Mouse (Mus musculus) embryonic facial prominence, embryonic 10.5 days (tissue): ENCODE results near the gene Olfr313. TPM values are rescaled to one million over a fixed set of nuclear protein-coding genes. Genes with fewer than 3 reads are reported as not detected.

Experiments used
- DNase-seq: peaks from one replicate; pipeline ENCODE4 v3.0.0-alpha.2; 2017; ENCODE audit warnings: low spot score
- H3K27ac ChIP-seq: fragments of 300-500 bp; sonication (generic); replicated peaks from 2 replicates; pipeline ENCODE4 v1.5.1; 2016; ENCODE audit warnings: mild to moderate bottlenecking
- H3K27me3 ChIP-seq: fragments of 300-500 bp; sonication (generic); replicated peaks from 2 replicates; pipeline ENCODE4 v1.6.1; 2016; ENCODE audit warnings: low read depth, mild to moderate bottlenecking; ENCODE audit not compliant: poor library complexity, severe bottlenecking
- H3K36me3 ChIP-seq: fragments of 300-500 bp; sonication (generic); replicated peaks from 2 replicates; pipeline ENCODE4 v1.6.1; 2016; ENCODE audit warnings: mild to moderate bottlenecking, moderate library complexity
- H3K4me1 ChIP-seq: fragments of 300-500 bp; sonication (generic); 2 replicates; pipeline ENCODE4 v1.6.1; 2016
- H3K4me3 ChIP-seq: fragments of 300-500 bp; sonication (generic); 2 replicates; pipeline ENCODE4 v1.5.1; 2016; ENCODE audit warnings: mild to moderate bottlenecking, moderate library complexity
- H3K9me3 ChIP-seq: fragments of 300-500 bp; sonication (generic); 2 replicates; pipeline ENCODE4 v1.6.1; 2016; ENCODE audit warnings: mild to moderate bottlenecking
- WGBS: fragments of 180-500 bp; shearing (Covaris S2); methylation state at CpG from one replicate; pipeline ENCODE4 v1.1.7; 2016; 5-methylcytosine and 5-hydroxymethylcytosine counted together
- polyA plus RNA-seq: library from polyadenylated mRNA; unstranded; fragments of >200 nt; fragmentation: Nextera tagmentation; extraction: Ambion mirVana; gene quantifications from 2 replicates; pipeline ENCODE4 v1.2.1, GENCODE M21; 2016

Olfr313 gene
- polyA plus RNA-seq, 1 experiment from 2014 or later = not detected

DNA sequence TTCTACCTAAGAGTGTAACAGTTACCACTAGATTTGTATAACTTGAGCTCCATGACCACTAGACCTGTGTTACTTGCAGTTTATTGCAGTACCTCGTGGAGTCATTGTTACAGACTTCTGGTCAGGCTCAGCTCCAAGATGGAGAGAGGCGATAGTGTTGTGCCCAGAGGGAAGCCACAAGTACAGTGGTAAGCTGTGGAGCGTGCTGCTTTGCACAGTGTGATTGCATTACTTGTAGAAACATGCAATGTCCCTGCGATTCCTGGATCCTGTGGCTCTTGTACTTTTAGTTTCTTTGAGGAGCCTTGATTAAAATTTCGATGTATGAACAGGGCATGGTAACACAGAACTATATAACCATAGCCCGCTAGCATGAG, 53.1 kb downstream of the Olfr313 start:
- H3K36me3 ChIP-seq = peaks cover 32% of the 10 kb centered on the region
- DNase-seq = no peak
- 90% methylated on average over 6 of the region's 6 CpGs for WGBS
- H3K9me3 ChIP-seq = no peaks in the 10 kb centered on the region
- H3K4me3 ChIP-seq = peak overlapping the region; percentile 72
- H3K4me1 ChIP-seq = peaks cover 13% of the 10 kb centered on the region
- H3K27ac ChIP-seq = peak overlapping the region; percentile 87; the same call in 1 of the 2 replicates
- no peaks in the 10 kb centered on the region for H3K27me3 ChIP-seq

Other genes with a start within 250 kb of the Olfr313 start
- not detected in 2 replicates for gene Olfr224, start 244.4 kb upstream of the Olfr313 start, polyA plus RNA-seq
- gene Olfr325, start 237.3 kb upstream of the Olfr313 start, polyA plus RNA-seq = not detected in 2 replicates
- gene Olfr324, start 219.9 kb upstream of the Olfr313 start, polyA plus RNA-seq = not detected in 2 replicates
- gene 2210407C18Rik, start 198.9 kb upstream of the Olfr313 start, polyA plus RNA-seq = not detected in 2 replicates
- gene Olfr323, start 184.5 kb upstream of the Olfr313 start, polyA plus RNA-seq = not detected in 2 replicates
- 0.54 and 0.62 TPM in 2 replicates for gene Trim58, start 174.5 kb upstream of the Olfr313 start, polyA plus RNA-seq
- 0.05 TPM in 1 of 2 replicates, not detected in the other for gene Olfr322, start 156.2 kb upstream of the Olfr313 start, polyA plus RNA-seq
- gene Olfr320, start 133.9 kb upstream of the Olfr313 start, polyA plus RNA-seq = not detected in 2 replicates
- not detected in 2 replicates for gene Olfr319, start 115.8 kb upstream of the Olfr313 start, polyA plus RNA-seq
- not detected in 2 replicates for gene Olfr318, start 91.0 kb upstream of the Olfr313 start, polyA plus RNA-seq
- not detected in 2 replicates for gene Olfr317, start 75.8 kb upstream of the Olfr313 start, polyA plus RNA-seq
- not detected in 2 replicates for gene Olfr316, start 62.3 kb upstream of the Olfr313 start, polyA plus RNA-seq
- gene Olfr315, start 41.8 kb upstream of the Olfr313 start, polyA plus RNA-seq = not detected in 2 replicates
- gene Olfr314, start 32.0 kb upstream of the Olfr313 start, polyA plus RNA-seq = not detected in 2 replicates
- 1.4 and 1.6 TPM in 2 replicates for gene Fam183b, start 13.0 kb upstream of the Olfr313 start, polyA plus RNA-seq
- not detected in 2 replicates for gene Olfr312, start 14.2 kb downstream of the Olfr313 start, polyA plus RNA-seq
- gene Olfr311, start 24.3 kb downstream of the Olfr313 start, polyA plus RNA-seq = not detected in 2 replicates
- 8.7 and 9.1 TPM in 2 replicates for gene Gm12258, start 32.2 kb downstream of the Olfr313 start, polyA plus RNA-seq
- 10.6 and 10.8 TPM in 2 replicates for gene 2810021J22Rik, start 52.2 kb downstream of the Olfr313 start, polyA plus RNA-seq
- gene Zfp39, start 89.2 kb downstream of the Olfr313 start, polyA plus RNA-seq = 5.7 and 6.3 TPM in 2 replicates
- not detected in 2 replicates for gene Btnl10, start 102.9 kb downstream of the Olfr313 start, polyA plus RNA-seq
- 255 and 258 TPM in 2 replicates for gene Rnf187, start 123.9 kb downstream of the Olfr313 start, polyA plus RNA-seq
- 23.0 and 25.0 TPM in 2 replicates for gene Hist3h2ba, start 133.9 kb downstream of the Olfr313 start, polyA plus RNA-seq
- 17.8 and 19.0 TPM in 2 replicates for gene Hist3h2a, start 139.7 kb downstream of the Olfr313 start, polyA plus RNA-seq
- gene Trim17, start 139.7 kb downstream of the Olfr313 start, polyA plus RNA-seq = 0.19 and 0.40 TPM in 2 replicates
- gene Trim11, start 163.1 kb downstream of the Olfr313 start, polyA plus RNA-seq = 19.0 and 19.1 TPM in 2 replicates